Mouse (Mus musculus) cortical plate, adult 2 months (tissue): ENCODE results near the gene Hist1h2bh.

Experiments
- CTCF ChIP-seq: fragments of 200-500 bp; IDR thresholded peaks from 2 replicates; pipeline ENCODE4 v1.5.1; 2011; ENCODE audit warnings: mild to moderate bottlenecking, control low read depth, low read length; ENCODE audit not compliant: insufficient read depth; ENCODE audit errors: extremely low read depth
- POLR2A ChIP-seq: fragments of 200-500 bp; IDR thresholded peaks from 2 replicates; pipeline ENCODE4 v1.6.1; 2011; ENCODE audit warnings: mild to moderate bottlenecking, low read length, control low read depth; ENCODE audit not compliant: insufficient read depth; ENCODE audit errors: extremely low read depth

DNA sequence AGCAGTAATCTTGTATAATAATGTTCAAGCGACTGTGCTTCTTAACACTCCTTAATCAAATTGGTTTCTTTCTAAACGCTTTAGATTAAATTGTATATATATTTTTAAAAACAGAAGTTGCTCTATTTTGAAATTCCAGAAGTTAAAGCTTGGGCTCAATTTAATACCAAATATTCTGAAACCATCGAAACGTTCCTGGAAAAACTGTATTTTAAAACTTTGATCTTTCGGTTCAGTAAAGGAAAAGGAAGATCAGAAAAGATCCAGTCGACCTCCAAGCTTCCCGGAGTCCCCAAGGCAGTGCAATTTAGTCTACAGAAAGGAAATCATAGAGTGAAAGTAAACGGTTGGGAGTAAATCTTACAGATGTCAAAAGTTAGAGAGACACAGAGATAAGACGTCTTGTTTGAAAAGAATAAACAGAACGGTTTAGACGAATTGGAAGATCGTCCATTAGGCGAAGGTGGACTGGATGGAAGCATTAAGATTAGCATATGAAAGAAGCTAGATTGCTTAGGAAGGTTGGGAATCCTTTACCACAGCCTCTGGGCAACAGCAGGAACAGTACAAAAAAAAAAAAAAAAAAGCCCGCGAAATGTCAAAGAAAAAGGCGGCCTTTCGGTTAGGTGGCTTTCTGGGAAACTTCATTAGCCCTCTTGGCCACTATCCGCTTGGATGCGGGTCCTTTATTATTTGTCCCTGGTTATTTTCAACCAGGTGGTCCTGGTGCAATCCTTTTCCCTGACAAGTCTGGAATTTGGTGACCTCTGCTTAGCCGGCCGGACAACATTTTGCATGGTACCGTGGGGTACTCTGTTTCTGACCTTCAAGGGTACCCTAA lies 43.1 kb upstream of the Hist1h2bh start:
- TF ChIP-seq CTCF: no peak
- TF ChIP-seq POLR2A: no peak
